Mouse (Mus musculus) hindbrain, postnatal 0 days (tissue): ENCODE results near the gene Faim2. TPM values are rescaled to one million over a fixed set of nuclear protein-coding genes. Genes with fewer than 3 reads are reported as not detected.

ENCODE experiments used
- ATAC-seq: fragments of 200-750 bp; cut with Nextera tagmentation; 2 replicates; pipeline ENCODE4 v1.8.0; 2017; ENCODE audit warnings: mild to moderate bottlenecking, moderate TSS enrichment, moderate library complexity
- DNase-seq: peaks from one replicate; pipeline ENCODE4 v3.0.0-alpha.2; 2015; ENCODE audit warnings: low spot score
- H3K27ac ChIP-seq: fragments of 300-500 bp; sonication (generic); 2 replicates; pipeline ENCODE4 v1.5.1; 2014; ENCODE audit warnings: mild to moderate bottlenecking
- H3K27me3 ChIP-seq: fragments of 300-500 bp; sonication (generic); 2 replicates; pipeline ENCODE4 v1.6.1; 2014; ENCODE audit warnings: low read length, mixed read lengths; ENCODE audit not compliant: insufficient read depth
- H3K36me3 ChIP-seq: fragments of 300-500 bp; sonication (generic); 2 replicates; pipeline ENCODE4 v1.6.1; 2014; ENCODE audit warnings: low read length, mixed read lengths; ENCODE audit not compliant: insufficient read depth
- H3K4me1 ChIP-seq: fragments of 300-500 bp; sonication (generic); 2 replicates; pipeline ENCODE4 v1.6.1; 2014; ENCODE audit warnings: antibody characterized with exemption, low read length, mixed read lengths; ENCODE audit not compliant: insufficient read depth
- H3K4me2 ChIP-seq: fragments of 300-500 bp; sonication (generic); 2 replicates; pipeline ENCODE4 v1.6.1; 2014; ENCODE audit warnings: low read depth, mild to moderate bottlenecking, low read length, moderate library complexity, mixed read lengths
- H3K4me3 ChIP-seq: fragments of 300-500 bp; sonication (generic); 2 replicates; pipeline ENCODE4 v1.5.1; 2014; ENCODE audit warnings: low read length
- H3K9ac ChIP-seq: fragments of 300-500 bp; sonication (generic); replicated peaks from 2 replicates; pipeline ENCODE4 v1.6.1; 2014; ENCODE audit warnings: mild to moderate bottlenecking, low read length, moderate library complexity, mixed read lengths
- H3K9me3 ChIP-seq: fragments of 300-500 bp; sonication (generic); 2 replicates; pipeline ENCODE4 v1.6.1; 2016; ENCODE audit warnings: low read length, mixed read lengths
- CTCF ChIP-seq: IDR thresholded peaks from 2 replicates; pipeline ENCODE4 v1.5.1; 2016; ENCODE audit warnings: antibody characterized with exemption, control low read depth, low read depth
- WGBS: fragments of 180-500 bp; shearing (Covaris S2); extraction: QIAGEN DNeasy Blood & Tissue Kit; methylation state at CpG from one replicate; pipeline ENCODE4 v1.1.7; 2014; 5-methylcytosine and 5-hydroxymethylcytosine counted together
- polyA plus RNA-seq: library from polyadenylated mRNA; unstranded; fragments of >200 nt; fragmentation: Nextera tagmentation; extraction: Ambion mirVana; gene quantifications from 2 replicates; pipeline ENCODE4 v1.2.1, GENCODE M21; 2015
- total RNA-seq: library from RNA; depleted of rRNA; stranded (reverse); fragments of >200 nt; gene quantifications from 2 replicates; pipeline ENCODE4 v1.2.3, GENCODE M21; 2014

Faim2 gene
- total and polyA plus RNA-seq, 2 experiments from 2014 or later, result 33.4 to 57.9 TPM

- no peak for DNase-seq
- no peak overlapping the region for H3K4me2 ChIP-seq
- WGBS, result 73% methylated on average over 3 of the region's 3 CpGs
- no peaks in the 10 kb centered on the region for H3K36me3 ChIP-seq
- no peaks in the 10 kb centered on the region for H3K9me3 ChIP-seq
- ATAC-seq, result no peak
- H3K27ac ChIP-seq, result no peak overlapping the region
- no peaks in the 10 kb centered on the region for H3K4me1 ChIP-seq
- H3K27me3 ChIP-seq, result no peaks in the 10 kb centered on the region
- TF ChIP-seq CTCF, result no peak
- no peak overlapping the region for H3K4me3 ChIP-seq
- H3K9ac ChIP-seq, result no peak overlapping the region
Observed at GRCm38 (mm10) chr15:99510621-99511020, 17.3 kb downstream of the Faim2 start.

- Histone ChIP-seq H3K27me3 (no peaks in the 10 kb centered on the region), H3K4me2 (no peak overlapping the region), H3K4me3 (no peak overlapping the region), H3K9ac (no peak overlapping the region), H3K9me3 (no peaks in the 10 kb centered on the region), H3K36me3 (no peaks in the 10 kb centered on the region), H3K4me1 (no peaks in the 10 kb centered on the region), H3K27ac (no peak overlapping the region)
- no peak for DNase-seq
- no peak for ATAC-seq
- WGBS, result 92% methylated on average over 7 of the region's 7 CpGs
- no peak for TF ChIP-seq CTCF
Observed at GRCm38 (mm10) chr15:99509840-99510239, 18.1 kb downstream of the Faim2 start.

DNA sequence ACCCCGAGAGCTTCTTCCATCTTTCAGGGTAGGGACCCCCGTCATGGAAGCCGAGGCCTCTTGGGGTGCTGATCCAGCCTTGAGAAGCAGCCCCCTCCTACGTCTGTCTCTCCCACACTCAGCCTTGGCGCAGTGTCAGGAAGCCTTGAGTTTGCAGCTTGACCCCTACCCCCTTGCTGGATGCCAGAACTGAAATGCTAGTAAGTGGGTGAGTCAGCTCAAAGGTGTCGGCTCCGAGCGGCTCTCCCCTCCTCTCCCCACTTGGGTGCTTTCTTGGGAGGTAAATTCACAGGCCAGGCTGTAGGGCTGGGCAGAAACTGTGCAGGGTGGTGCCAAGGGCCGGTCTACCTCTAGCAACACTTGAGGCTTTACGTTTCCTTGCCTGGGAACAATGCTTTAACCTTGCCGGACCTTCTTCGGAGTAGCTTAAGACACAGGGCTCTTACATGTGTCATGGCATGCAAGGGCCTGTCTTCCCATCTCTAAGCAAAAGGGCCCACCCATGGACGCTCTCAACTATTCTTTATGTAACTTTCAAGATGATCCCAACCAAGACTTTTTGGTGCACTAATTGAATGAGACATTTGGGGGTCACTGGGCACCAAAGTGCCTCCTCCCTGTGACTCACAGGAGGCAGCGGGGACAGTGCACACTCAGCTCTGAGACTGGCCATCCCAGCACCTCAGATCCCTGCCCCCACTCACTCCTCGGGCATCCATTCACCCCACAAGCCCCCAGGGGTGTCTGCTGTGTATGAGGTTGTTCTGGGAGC lies 22.5 kb downstream of the Faim2 start:
- Histone ChIP-seq H3K36me3 (no peaks in the 10 kb centered on the region), H3K4me1 (peaks cover 8% of the 10 kb centered on the region; the same call in 1 of the 2 replicates), H3K27ac (no peak overlapping the region), H3K4me3 (no peak overlapping the region), H3K9me3 (no peaks in the 10 kb centered on the region), H3K27me3 (no peaks in the 10 kb centered on the region), H3K9ac (no peak overlapping the region), H3K4me2 (no peak overlapping the region)
- TF ChIP-seq CTCF, result no peak
- no peak for DNase-seq
- WGBS, result 79% methylated on average over 15 of the region's 15 CpGs
- no peak for ATAC-seq

DNA sequence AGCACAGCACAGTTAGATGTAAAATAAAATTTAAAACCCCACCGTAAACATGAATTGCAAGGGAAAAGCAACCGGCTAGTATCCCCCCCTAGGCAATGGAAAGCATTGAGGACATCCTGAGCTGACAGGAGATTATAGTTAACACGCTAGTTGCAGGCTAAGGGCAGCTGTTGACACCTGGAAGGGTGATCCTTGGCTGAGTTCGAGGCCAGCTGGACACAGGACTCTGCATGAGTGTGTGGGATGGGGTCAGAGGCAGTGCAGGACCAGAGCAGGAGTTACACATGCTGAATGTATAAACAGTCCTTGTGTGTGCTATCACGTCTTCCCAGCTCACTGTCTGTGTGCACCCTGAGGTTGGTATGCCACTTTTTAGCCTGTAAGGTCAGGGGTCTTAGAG lies 24.7 kb downstream of the Faim2 start:
- ATAC-seq, result no peak

GRCm38 (mm10) chr15:99502311-99502831 lies 25.6 kb downstream of the Faim2 start:
- Histone ChIP-seq H3K4me3 (no peak overlapping the region), H3K36me3 (no peaks in the 10 kb centered on the region), H3K9me3 (no peaks in the 10 kb centered on the region), H3K4me1 (peaks cover 17% of the 10 kb centered on the region), H3K4me2 (no peak overlapping the region), H3K9ac (no peak overlapping the region; the same call in 1 of the 2 replicates), H3K27ac (peak overlapping the region; percentile 52; the same call in 1 of the 2 replicates), H3K27me3 (no peaks in the 10 kb centered on the region)
- no peak for TF ChIP-seq CTCF
- peak; percentile 50 for DNase-seq
- WGBS, result 24% methylated on average over 12 of the region's 12 CpGs
- ATAC-seq, result no peak

More for the DNA sequence above, 24.7 kb downstream of the Faim2 start:
- Histone ChIP-seq H3K9ac (no peak overlapping the region), H3K4me2 (no peak overlapping the region), H3K27me3 (no peaks in the 10 kb centered on the region), H3K9me3 (no peaks in the 10 kb centered on the region), H3K4me3 (no peak overlapping the region), H3K27ac (no peak overlapping the region), H3K36me3 (no peaks in the 10 kb centered on the region), H3K4me1 (peaks cover 8% of the 10 kb centered on the region; the same call in 1 of the 2 replicates)
- WGBS, result 83% methylated on average over 5 of the region's 5 CpGs
- DNase-seq, result no peak
- TF ChIP-seq CTCF, result no peak

GRCm38 (mm10) chr15:99501292-99502260 lies 26.4 kb downstream of the Faim2 start:
- ATAC-seq (no peak), DNase-seq (peak; percentile 42)
- Histone ChIP-seq H3K27ac (peak overlapping the region; percentile 52; the same call in 1 of the 2 replicates), H3K4me2 (no peak overlapping the region), H3K9me3 (no peaks in the 10 kb centered on the region), H3K4me1 (peaks cover 17% of the 10 kb centered on the region), H3K9ac (no peak overlapping the region; the same call in 1 of the 2 replicates), H3K36me3 (no peaks in the 10 kb centered on the region), H3K27me3 (no peaks in the 10 kb centered on the region), H3K4me3 (no peak overlapping the region)
- no peak for TF ChIP-seq CTCF
- 57% methylated on average over 20 of the region's 20 CpGs for WGBS
